Mouse (Mus musculus): ENCODE data around the gene Epb42. TPM values are rescaled to one million over a fixed set of nuclear protein-coding genes. Genes with fewer than 3 reads are reported as not detected.

Epb42 gene
- polyA plus RNA-seq (2014; fragmentation: Illumina TruSeq; extraction: RNeasy Lipid Tissue Mini Kit (QIAGEN cat#74804); ENCODE audit: low read depth, low replicate concordance) = not detected

GRCm38 (mm10) chr2:121036733-121037341 is at the start of gene Epb42:
TSS of gene Epb42 (minus strand) at chr2:121037072.

GRCm38 (mm10) chr2:121085480-121086185 is 48.8 kb upstream of the Epb42 start, which contains the start of gene Tgm5:
TSS of gene Tgm5 (minus strand) at chr2:121085841.

GRCm38 (mm10) chr2:121007925-121008663 is 28.8 kb downstream of the Epb42 start, which contains the start of gene Ccndbp1:
TSS of gene Ccndbp1 (plus strand) at chr2:121008403.

GRCm38 (mm10) chr2:120976990-120977925 is 59.6 kb downstream of the Epb42 start, which contains the start of gene Tmem62:
TSS of gene Tmem62 (plus strand) at chr2:120977017.

GRCm38 (mm10) chr2:120970559-120971080 is 66.3 kb downstream of the Epb42 start, which contains the start of gene Ubr1:
TSS of gene Ubr1 (minus strand) at chr2:120970715.

Other genes starting within 250 kb of the Epb42 start
- 3.2 TPM for gene Cdan1, start 186.9 kb downstream of the Epb42 start, polyA plus RNA-seq (2014; fragmentation: Illumina TruSeq; extraction: RNeasy Lipid Tissue Mini Kit (QIAGEN cat#74804); ENCODE audit: low read depth, low replicate concordance)
- gene Ttbk2, start 186.5 kb downstream of the Epb42 start, polyA plus RNA-seq (2014; fragmentation: Illumina TruSeq; extraction: RNeasy Lipid Tissue Mini Kit (QIAGEN cat#74804); ENCODE audit: low read depth, low replicate concordance) = 15.6 TPM
- 72.3 TPM for gene Ubr1, start 66.4 kb downstream of the Epb42 start, polyA plus RNA-seq (2014; fragmentation: Illumina TruSeq; extraction: RNeasy Lipid Tissue Mini Kit (QIAGEN cat#74804); ENCODE audit: low read depth, low replicate concordance)
- gene Tmem62, start 60.1 kb downstream of the Epb42 start, polyA plus RNA-seq (2014; fragmentation: Illumina TruSeq; extraction: RNeasy Lipid Tissue Mini Kit (QIAGEN cat#74804); ENCODE audit: low read depth, low replicate concordance) = 73.4 TPM
- 63.3 TPM for gene Ccndbp1, start 28.7 kb downstream of the Epb42 start, polyA plus RNA-seq (2014; fragmentation: Illumina TruSeq; extraction: RNeasy Lipid Tissue Mini Kit (QIAGEN cat#74804); ENCODE audit: low read depth, low replicate concordance)
- not detected for gene Tgm5, start 48.8 kb upstream of the Epb42 start, polyA plus RNA-seq (2014; fragmentation: Illumina TruSeq; extraction: RNeasy Lipid Tissue Mini Kit (QIAGEN cat#74804); ENCODE audit: low read depth, low replicate concordance)
- gene Tgm7, start 72.7 kb upstream of the Epb42 start, polyA plus RNA-seq (2014; fragmentation: Illumina TruSeq; extraction: RNeasy Lipid Tissue Mini Kit (QIAGEN cat#74804); ENCODE audit: low read depth, low replicate concordance) = not detected
- gene Adal, start 103.4 kb upstream of the Epb42 start, polyA plus RNA-seq (2014; fragmentation: Illumina TruSeq; extraction: RNeasy Lipid Tissue Mini Kit (QIAGEN cat#74804); ENCODE audit: low read depth, low replicate concordance) = 60.3 TPM
- gene Lcmt2, start 103.6 kb upstream of the Epb42 start, polyA plus RNA-seq (2014; fragmentation: Illumina TruSeq; extraction: RNeasy Lipid Tissue Mini Kit (QIAGEN cat#74804); ENCODE audit: low read depth, low replicate concordance) = 4.4 TPM
- 101 TPM for gene Tubgcp4, start 133.6 kb upstream of the Epb42 start, polyA plus RNA-seq (2014; fragmentation: Illumina TruSeq; extraction: RNeasy Lipid Tissue Mini Kit (QIAGEN cat#74804); ENCODE audit: low read depth, low replicate concordance)
- 31.6 TPM for gene Zscan29, start 134.1 kb upstream of the Epb42 start, polyA plus RNA-seq (2014; fragmentation: Illumina TruSeq; extraction: RNeasy Lipid Tissue Mini Kit (QIAGEN cat#74804); ENCODE audit: low read depth, low replicate concordance)
- gene Trp53bp1, start 234.3 kb upstream of the Epb42 start, polyA plus RNA-seq (2014; fragmentation: Illumina TruSeq; extraction: RNeasy Lipid Tissue Mini Kit (QIAGEN cat#74804); ENCODE audit: low read depth, low replicate concordance) = 25.2 TPM